Mouse (Mus musculus): Measurements from ENCODE around the gene Piezo1.
A peak's percentile ranks its signal among the peaks of the same experiment; 100 is the strongest.

- TF ChIP-seq EP300 (IDR thresholded peaks at IDR 0.05; ENCODE audit: insufficient read depth, low read depth, low read length): peak; percentile 62; the same call in 1 of the 2 replicates
- TF ChIP-seq CTCF (IDR thresholded peaks at IDR 0.05; ENCODE audit: low read depth, low read length): peak; percentile 99
- no peak for TF ChIP-seq POLR2A (IDR thresholded peaks at IDR 0.05; ENCODE audit: insufficient read depth, low read length)
These were observed at the start of gene Piezo1 for GRCm38 (mm10) chr8:122551265-122552051.
